Mouse (Mus musculus): Measurements from ENCODE around the gene Iqcd. TPM values are rescaled to one million over a fixed set of nuclear protein-coding genes. Genes with fewer than 3 reads are reported as not detected.

Iqcd gene
- total RNA-seq, 2 experiments from 2014 or later, result 0.99 to 1.0 TPM

GRCm38 (mm10) chr5:120570289-120570897 lies 18.4 kb upstream of the Iqcd start:
- DNase-seq (ENCODE audit: low spot score in 2 of 2), result no peak

- no peak for DNase-seq (ENCODE audit: low spot score in 2 of 2)
Measured at GRCm38 (mm10) chr5:120571056-120571740, 17.6 kb upstream of the Iqcd start.

GRCm38 (mm10) chr5:120574469-120575063 lies 14.2 kb upstream of the Iqcd start:
- DNase-seq (ENCODE audit: low spot score in 2 of 2), result no peak

- DNase-seq (ENCODE audit: low spot score in 2 of 2), result no peak
Measured at GRCm38 (mm10) chr5:120576781-120577301, 12.0 kb upstream of the Iqcd start.

- DNase-seq (ENCODE audit: low spot score in 2 of 2), result no peak
Measured at GRCm38 (mm10) chr5:120577935-120578441, 10.8 kb upstream of the Iqcd start.

- DNase-seq (ENCODE audit: low spot score in 2 of 2), result no peak
Measured at GRCm38 (mm10) chr5:120578504-120579081, 10.2 kb upstream of the Iqcd start.

GRCm38 (mm10) chr5:120579211-120579897 lies 9.5 kb upstream of the Iqcd start:
- no peak for DNase-seq (ENCODE audit: low spot score in 2 of 2)

- DNase-seq (ENCODE audit: low spot score in 2 of 2), result no peak
Measured at GRCm38 (mm10) chr5:120579898-120580626, 8.8 kb upstream of the Iqcd start.

- DNase-seq (ENCODE audit: low spot score in 2 of 2), result no peak
Measured at GRCm38 (mm10) chr5:120582002-120582401, 6.8 kb upstream of the Iqcd start.

- no peak for DNase-seq (ENCODE audit: low spot score in 2 of 2)
Measured at GRCm38 (mm10) chr5:120583511-120583910, 5.3 kb upstream of the Iqcd start.

GRCm38 (mm10) chr5:120584968-120585367 lies 3.8 kb upstream of the Iqcd start:
- no peak for DNase-seq (ENCODE audit: low spot score in 2 of 2)

- DNase-seq (ENCODE audit: low spot score in 2 of 2), result peak in 1 of 2 experiments; percentile 60
Measured at GRCm38 (mm10) chr5:120586741-120587615, 1.8 kb upstream of the Iqcd start.

GRCm38 (mm10) chr5:120587616-120587926 lies 1.2 kb upstream of the Iqcd start:
- DNase-seq (ENCODE audit: low spot score in 2 of 2), result no peak

- no peak for DNase-seq (ENCODE audit: low spot score in 2 of 2)
Measured at GRCm38 (mm10) chr5:120587940-120588568, 762 bp upstream of the Iqcd start.

GRCm38 (mm10) chr5:120590356-120591010 lies 1.7 kb downstream of the Iqcd start:
- DNase-seq (ENCODE audit: low spot score in 2 of 2), result no peak

- no peak for DNase-seq (ENCODE audit: low spot score in 2 of 2)
Measured at GRCm38 (mm10) chr5:120592141-120592540, 3.3 kb downstream of the Iqcd start.

- no peak for DNase-seq (ENCODE audit: low spot score in 2 of 2)
Measured at GRCm38 (mm10) chr5:120594485-120594884, 5.7 kb downstream of the Iqcd start.

GRCm38 (mm10) chr5:120599625-120600024 lies 10.8 kb downstream of the Iqcd start:
- no peak for DNase-seq (ENCODE audit: low spot score in 2 of 2)

Measured in layer of hippocampus, adult 18-20 months (tissue).